Mouse (Mus musculus) C2C12 (cell line): ENCODE results near the gene Zc3h7b.

Source experiments
- CEBPB ChIP-seq: IDR thresholded peaks from one replicate; pipeline ENCODE4 v1.6.1; 2011; ENCODE audit warnings: low read depth, mild to moderate bottlenecking, control low read depth, moderate library complexity
- CTCF ChIP-seq: IDR thresholded peaks from one replicate; pipeline ENCODE4 v1.5.1; 2011; ENCODE audit not compliant: control insufficient read depth, insufficient read depth, insufficient read length
- FOSL1 ChIP-seq: IDR thresholded peaks from one replicate; pipeline ENCODE4 v1.8.0; 2011; ENCODE audit warnings: mild to moderate bottlenecking, low read length; ENCODE audit not compliant: poor library complexity, insufficient read depth, severe bottlenecking
- MAX ChIP-seq: IDR thresholded peaks from one replicate; pipeline ENCODE4 v1.6.1; 2011; ENCODE audit warnings: mild to moderate bottlenecking, control low read depth
- MYOD1 ChIP-seq: IDR thresholded peaks from one replicate; pipeline ENCODE4 v1.6.1; 2011; ENCODE audit warnings: low read depth; ENCODE audit not compliant: control insufficient read depth, insufficient read length
- MYOG ChIP-seq: IDR thresholded peaks from one replicate; pipeline ENCODE4 v1.6.1; 2011; ENCODE audit not compliant: control insufficient read depth, insufficient read length; ENCODE audit errors: extremely low read depth
- USF1 ChIP-seq: IDR thresholded peaks from one replicate; pipeline ENCODE4 v1.6.1; 2011; ENCODE audit warnings: low read depth, mild to moderate bottlenecking, control low read depth, moderate library complexity

DNA sequence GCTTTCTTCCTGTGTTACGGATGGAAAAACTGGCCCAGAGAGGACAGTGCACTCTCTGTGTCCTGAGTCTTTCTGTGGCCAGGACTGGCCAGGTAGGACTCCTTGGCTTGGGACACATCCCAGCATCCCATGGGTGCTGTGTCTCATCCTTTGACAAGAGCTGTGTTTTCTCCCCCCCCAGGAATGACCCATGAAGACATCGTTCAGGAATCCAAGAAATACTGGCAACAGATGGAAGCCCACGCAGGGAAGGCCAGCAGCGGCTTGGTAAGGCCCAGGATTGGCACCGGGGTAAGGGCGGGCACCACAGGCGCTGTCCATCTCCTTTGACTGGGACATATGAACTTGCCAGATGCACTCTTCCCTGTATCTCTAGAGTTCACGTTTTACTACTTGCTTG lies 40.8 kb downstream of the Zc3h7b start:
- TF ChIP-seq CTCF (no peak), MAX (no peak), MYOD1 (no peak), USF1 (no peak), MYOG (no peak), CEBPB (no peak), FOSL1 (no peak)
